Comparison of ENCODE assay signal across 29 mouse cellular contexts in the genomic region with DNA sequence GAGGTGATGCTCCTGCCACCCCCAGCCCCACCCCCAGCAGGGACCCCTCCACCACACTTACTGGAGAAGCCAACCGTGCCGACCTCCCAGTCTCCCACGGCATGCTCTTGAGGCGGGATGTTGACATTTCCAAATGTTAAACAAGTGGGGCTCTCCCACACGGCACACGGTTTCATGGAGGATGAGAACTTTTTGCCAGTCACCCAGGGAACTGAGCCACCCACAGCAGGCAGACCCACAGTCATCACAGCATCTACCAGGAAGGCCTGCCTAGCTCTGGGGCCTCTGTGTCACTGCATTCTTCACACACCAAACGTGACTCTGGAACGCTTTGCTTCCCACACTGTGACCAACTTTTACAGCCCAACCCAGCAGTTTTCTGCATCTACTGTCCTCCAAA.
DNase-seq lines count a peak whose midpoint lies in the region; ATAC-seq and TF ChIP-seq lines count a peak whose summit lies in the region.
"Had no signal": no experiment of that assay in that cellular context is flagged by ENCODE, and none has a peak within 500 bp of the region (broad histone marks: within the 10 kb centered on the region; RNA-seq: fewer than 3 reads in every experiment).

No protein-coding gene starts in this region.

- H3K36me3 ChIP-seq in kidney, embryonic 14.5 days (ENCODE audit: control insufficient read depth, insufficient read depth, low read length) = no peaks in the 10 kb centered on the region
- H3K36me3 ChIP-seq: embryonic facial prominence, embryonic 13.5 days; embryonic facial prominence, embryonic 15.5 days; forebrain, embryonic 10.5 days; forebrain, embryonic 12.5 days; G1E had no signal

- no peak for DNase-seq in kidney, adult 11 months
- peak in 1 of 2 experiments; percentile 24 for DNase-seq in layer of hippocampus, adult 2 months (ENCODE audit: low spot score in 2 of 2)
- no peak for DNase-seq in layer of hippocampus, postnatal 25 days (ENCODE audit: extremely low spot score in 1 of 2, low spot score in 1 of 2)
- DNase-seq in layer of hippocampus, adult 9-11 months = peak; percentile 47
- DNase-seq in layer of hippocampus, postnatal 36 days = no peak
- DNase-seq: adrenal gland, adult 8-10 months; adrenal gland, postnatal 14 days; adrenal gland, postnatal 36 days; B cell, adult 2 months; cerebellum, adult 11 months; cerebellum, adult 18-20 months; cerebellum, adult 8-10 months; cerebellum, adult 9-11 months; cerebellum, postnatal 14 days; cerebellum, postnatal 36 days; embryo, embryonic 11 days had no signal

- no peak overlapping the region for H3K27ac ChIP-seq in kidney, embryonic 14.5 days (ENCODE audit: low read depth, low read length)
- peak overlapping the region; percentile 28; the same call in 1 of the 2 replicates for H3K27ac ChIP-seq in layer of hippocampus, adult 2 months
- H3K27ac ChIP-seq: embryonic facial prominence, embryonic 13.5 days; embryonic facial prominence, embryonic 15.5 days; forebrain, embryonic 10.5 days; forebrain, embryonic 12.5 days had no signal

- ATAC-seq in kidney, embryonic 14.5 days (ENCODE audit: low FRiP score, low TSS enrichment) = peak; percentile 51; the same call in 1 of the 2 replicates
- ATAC-seq: activated CD4-positive, CD25-positive, alpha-beta regulatory T cell, adult 4 months; CD4-positive, CD25-positive, alpha-beta regulatory T cell, adult 4 months; forebrain, embryonic 14.5 days; forebrain, embryonic 16.5 days; Patski had no signal

- 37% methylated on average over 8 of the region's 8 CpGs for whole genome bisulfite sequencing in kidney, embryonic 14.5 days

- no peak overlapping the region for H3K4me2 ChIP-seq in kidney, embryonic 14.5 days (replicated peaks; ENCODE audit: low read depth, low read length)
- H3K4me2 ChIP-seq: embryonic facial prominence, embryonic 13.5 days; embryonic facial prominence, embryonic 15.5 days; forebrain, embryonic 12.5 days had no signal

- no peaks in the 10 kb centered on the region for H3K27me3 ChIP-seq in kidney, embryonic 14.5 days (ENCODE audit: control insufficient read depth, insufficient read depth, low read length)
- H3K27me3 ChIP-seq: CH12.LX; embryonic facial prominence, embryonic 13.5 days; embryonic facial prominence, embryonic 15.5 days; forebrain, embryonic 12.5 days; Patski had no signal

- no peak overlapping the region for H3K4me3 ChIP-seq in kidney, embryonic 14.5 days (ENCODE audit: low read length)
- no peak overlapping the region for H3K4me3 ChIP-seq in layer of hippocampus, adult 2 months
- H3K4me3 ChIP-seq: embryonic facial prominence, embryonic 13.5 days; embryonic facial prominence, embryonic 15.5 days; erythroblast, embryonic 14.5 days; forebrain, embryonic 10.5 days; forebrain, embryonic 12.5 days had no signal

- peaks cover 3% of the 10 kb centered on the region; the same call in 1 of the 2 replicates for H3K9me3 ChIP-seq in kidney, embryonic 14.5 days (ENCODE audit: control insufficient read depth, low read length)
- H3K9me3 ChIP-seq: embryonic facial prominence, embryonic 13.5 days; embryonic facial prominence, embryonic 15.5 days; forebrain, embryonic 10.5 days; forebrain, embryonic 12.5 days had no signal

- H3K4me1 ChIP-seq in kidney, embryonic 14.5 days (ENCODE audit: control insufficient read depth, insufficient read depth, low read length) = no peaks in the 10 kb centered on the region
- H3K4me1 ChIP-seq: embryonic facial prominence, embryonic 15.5 days; forebrain, embryonic 12.5 days had no signal

- no peak for TF ChIP-seq CTCF in layer of hippocampus, adult 2 months (conservative IDR thresholded peaks at IDR 0.05)

- no peak overlapping the region for H3K9ac ChIP-seq in kidney, embryonic 14.5 days (ENCODE audit: low read depth, low read length)
- H3K9ac ChIP-seq: embryonic facial prominence, embryonic 13.5 days; embryonic facial prominence, embryonic 15.5 days; forebrain, embryonic 12.5 days had no signal
